Mouse (Mus musculus) neural tube, embryonic 10.5 days (tissue): ENCODE data around the gene Tsga10.
"Not testable (repeated sequence)": the region's sequence is repeated elsewhere in the genome, so short reads cannot be mapped to it uniquely, and the experiment has no call there.

Experiments
- DNase-seq: peaks from one replicate; pipeline ENCODE4 v3.0.0-alpha.2; 2017; ENCODE audit warnings: low spot score; ENCODE audit errors: extremely low spot score

The Tsga10 gene

GRCm38 (mm10) chr1:37719761-37720640 is 146.2 kb downstream of the Tsga10 start, which contains the start of gene 2010300C02Rik:
2010300C02Rik (minus strand) TSS chr1:37720085.
- DNase-seq, result peak; percentile 56

DNA sequence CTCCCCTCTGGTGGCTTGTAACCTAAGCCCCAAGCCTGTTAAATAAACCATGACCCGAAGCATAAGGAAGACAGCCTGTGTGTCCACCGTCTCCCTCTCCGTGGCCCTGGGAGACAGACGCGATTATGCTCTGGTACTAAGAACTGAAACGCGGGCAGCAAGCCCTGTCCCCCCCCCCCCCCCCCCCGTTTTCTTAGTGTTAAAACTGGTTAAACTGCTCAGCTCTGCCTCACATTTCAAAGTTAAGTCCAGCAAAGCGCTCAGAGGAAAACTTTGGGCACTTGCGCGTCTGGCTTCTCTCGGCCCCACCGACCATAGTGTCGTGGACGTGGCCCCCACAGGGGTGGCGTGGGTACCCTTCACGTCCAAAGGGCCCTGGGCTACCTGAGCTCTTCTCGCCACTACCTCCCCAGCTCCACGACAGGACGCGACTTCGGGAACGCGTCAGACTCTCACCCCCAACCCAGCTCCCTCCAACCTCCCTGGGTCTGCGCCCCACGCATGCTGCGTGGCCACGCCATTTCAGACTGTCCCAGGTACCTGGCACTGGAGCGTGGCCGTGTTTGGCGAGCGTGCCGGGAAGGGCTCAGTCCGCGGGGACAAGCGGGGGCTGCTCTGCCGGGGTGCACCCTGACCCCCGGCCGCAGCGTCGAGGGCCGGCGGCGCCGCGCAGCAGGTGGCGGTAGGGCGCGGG is 147.1 kb downstream of the Tsga10 start:
- DNase-seq, result peak; percentile 26

DNA sequence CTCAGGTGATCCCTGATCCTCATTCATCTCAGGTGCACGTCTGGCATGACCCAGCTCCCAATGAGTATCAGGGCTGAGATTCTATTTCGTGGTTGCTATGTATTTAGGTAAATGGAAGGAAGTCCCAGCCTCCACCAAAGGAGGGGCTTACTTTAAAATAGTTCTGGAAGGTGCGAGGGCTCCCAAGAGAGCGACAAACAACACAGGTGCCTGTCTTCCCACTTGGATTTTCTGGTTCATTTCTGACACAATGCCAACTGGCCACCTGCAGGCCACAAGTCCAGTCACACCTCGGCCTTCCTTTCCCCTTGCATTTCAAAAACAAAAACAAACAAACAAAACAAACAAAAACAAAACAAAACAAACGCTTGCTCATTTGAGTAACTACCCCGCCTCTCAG is 147.7 kb downstream of the Tsga10 start:
- DNase-seq, result no peak

DNA sequence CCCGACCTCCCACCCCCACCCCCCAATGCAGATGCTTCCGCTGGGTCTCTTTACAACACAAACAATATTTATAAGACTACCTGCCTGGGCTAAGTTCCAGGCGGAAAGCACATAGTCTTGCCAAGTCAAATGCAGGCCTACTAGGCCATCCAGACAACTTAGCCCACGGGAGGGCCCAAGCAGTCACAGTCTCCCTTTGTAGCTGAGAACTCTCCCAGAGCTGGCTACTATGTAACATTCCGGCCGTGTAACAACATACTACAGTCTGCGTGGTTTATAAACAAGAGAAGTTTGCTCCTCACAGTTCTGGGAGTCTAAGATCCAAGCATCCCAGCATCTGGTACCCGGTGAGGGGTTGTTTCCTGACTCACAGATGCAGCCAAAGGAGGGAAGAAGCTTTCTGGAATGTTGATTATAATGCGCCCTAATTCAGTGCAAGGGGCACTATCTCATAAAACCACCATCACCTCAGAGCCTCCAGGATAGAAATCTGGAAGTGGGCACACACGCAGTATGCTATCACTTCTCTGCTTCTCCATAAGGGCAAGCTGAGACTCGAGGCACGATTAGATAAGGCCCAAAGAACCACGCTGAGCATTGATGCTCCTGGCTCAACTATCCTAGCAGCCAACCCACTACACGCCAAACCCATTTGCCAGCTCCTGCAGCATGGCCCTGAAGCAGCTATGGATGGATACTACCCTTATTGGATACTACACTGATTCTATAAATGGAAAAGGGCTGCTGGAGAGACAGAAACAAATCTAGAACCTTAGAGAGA is 148.6 kb downstream of the Tsga10 start:
- no peak for DNase-seq

DNA sequence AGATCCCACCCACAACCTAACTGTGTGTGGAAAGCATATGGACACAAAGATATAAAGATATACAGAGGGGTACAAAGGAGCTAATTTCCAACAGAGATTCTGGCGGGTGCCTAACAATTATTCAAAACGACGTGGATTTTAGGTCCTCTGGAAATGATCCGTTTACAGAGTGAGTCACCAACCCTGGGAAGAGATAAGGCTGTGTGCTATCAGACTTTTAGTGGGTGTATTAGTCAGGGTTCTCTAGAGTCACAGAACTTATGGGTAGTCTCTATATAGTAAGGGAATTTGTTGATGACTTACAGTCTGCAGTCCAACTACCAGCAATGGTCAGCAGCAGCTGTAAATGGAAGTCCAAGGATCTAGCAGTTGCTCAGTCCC is 153.9 kb downstream of the Tsga10 start:
- not testable (repeated sequence) for DNase-seq

DNA sequence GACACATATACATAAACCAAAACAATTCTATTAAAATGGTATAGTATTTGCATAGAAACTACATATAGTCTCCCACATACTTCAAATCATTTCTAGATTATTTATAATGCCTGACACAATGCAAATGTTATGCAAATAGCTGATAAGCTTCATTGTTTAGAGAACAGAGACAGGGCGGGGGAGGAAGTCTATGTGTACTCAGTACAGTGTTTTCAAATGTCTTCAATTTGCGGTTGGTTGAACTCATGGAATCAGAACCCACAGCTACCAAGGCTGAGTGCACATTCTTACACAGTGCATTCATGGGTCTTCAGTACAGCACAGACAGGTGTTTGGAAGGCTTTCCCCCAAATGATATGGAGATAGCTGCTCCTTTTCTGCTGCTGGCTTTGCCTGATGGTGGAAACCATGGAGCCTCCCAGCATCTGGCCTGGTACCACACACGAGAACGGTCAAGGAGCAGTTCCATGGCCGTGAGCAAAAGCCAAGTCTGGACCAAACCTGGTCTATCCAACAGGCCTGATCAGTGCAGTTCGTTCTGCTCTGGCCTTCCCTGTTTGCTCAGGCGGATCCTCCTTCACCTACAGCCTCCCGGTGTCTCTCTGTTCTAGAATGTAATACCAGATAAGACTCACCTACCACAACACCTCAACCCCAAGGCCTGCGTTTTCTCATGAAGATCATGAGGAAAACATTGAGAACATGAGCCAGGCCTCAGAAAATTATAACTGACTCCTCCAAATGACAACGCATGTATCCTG is 154.5 kb downstream of the Tsga10 start:
- no peak for DNase-seq

GRCm38 (mm10) chr1:37711082-37711481 is 155.1 kb downstream of the Tsga10 start:
- DNase-seq, result no peak

DNA sequence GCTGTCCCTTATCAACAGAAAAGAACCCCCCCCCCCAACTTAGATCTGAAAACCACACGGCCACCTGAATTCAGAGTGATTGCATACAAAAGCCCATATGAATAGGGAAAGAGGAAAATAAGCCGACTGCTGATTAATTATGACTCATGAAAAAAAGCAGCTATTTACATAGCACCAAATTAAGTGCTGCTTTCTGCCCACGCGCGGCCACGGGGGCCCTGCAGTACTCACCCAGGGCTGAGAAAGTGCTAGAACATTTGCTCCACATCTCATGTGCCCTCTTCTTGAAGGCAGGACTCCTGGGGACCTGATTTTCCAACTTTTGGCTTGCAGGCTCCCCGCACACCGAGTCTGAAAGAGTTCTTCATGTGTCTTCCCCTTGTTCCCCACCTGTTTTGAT is 156.5 kb downstream of the Tsga10 start:
- DNase-seq, result no peak

- no peak for DNase-seq
These were observed 157.8 kb downstream of the Tsga10 start for GRCm38 (mm10) chr1:37708270-37708955.
